In the genomic region with DNA sequence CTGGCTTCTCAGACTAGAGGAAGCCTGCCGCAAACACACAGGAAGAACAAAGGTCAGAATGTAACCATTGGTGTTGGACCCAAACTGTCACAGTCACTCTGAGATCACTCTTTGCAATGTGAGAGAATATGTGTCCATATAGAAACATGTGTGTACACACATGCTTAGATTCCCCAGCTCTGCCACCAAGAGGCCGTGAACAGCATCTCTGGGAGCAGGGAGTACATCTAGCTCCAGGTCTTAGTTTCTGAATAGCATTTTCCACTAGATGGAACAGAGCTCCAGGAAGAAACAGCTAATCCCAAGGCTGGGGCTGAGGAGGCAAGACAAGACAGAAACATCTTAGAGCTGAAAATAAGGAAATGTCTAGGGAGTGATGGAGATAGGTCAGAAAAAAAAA, we compare ENCODE assay signal across 16 mouse cellular contexts.
A peak's percentile ranks its signal among the peaks of the same experiment; 100 is the strongest.
DNase-seq lines count a peak whose midpoint lies in the region; ATAC-seq and TF ChIP-seq lines count a peak whose summit lies in the region.
"Had no signal": no experiment of that assay in that cellular context is flagged by ENCODE, and none has a peak within 500 bp of the region (broad histone marks: within the 10 kb centered on the region; RNA-seq: fewer than 3 reads in every experiment).

No protein-coding gene starts in this region.

- H3K4me2 ChIP-seq in forebrain, embryonic 14.5 days (ENCODE audit: low read length) = no peak overlapping the region
- no peak overlapping the region for H3K4me2 ChIP-seq in forebrain, embryonic 13.5 days
- H3K4me2 ChIP-seq in kidney, postnatal 0 days (ENCODE audit: low read length) = no peak overlapping the region
- H3K4me2 ChIP-seq in midbrain, embryonic 16.5 days (ENCODE audit: low read length) = no peak overlapping the region
- H3K4me2 ChIP-seq in midbrain, embryonic 13.5 days (replicated peaks) = no peak overlapping the region
- H3K4me2 ChIP-seq: heart, embryonic 15.5 days; kidney, embryonic 15.5 days had no signal

- no peaks in the 10 kb centered on the region for H3K27me3 ChIP-seq in forebrain, embryonic 14.5 days (replicated peaks; ENCODE audit: control insufficient read depth, insufficient read depth, low read length)
- H3K27me3 ChIP-seq in forebrain, embryonic 13.5 days = no peaks in the 10 kb centered on the region
- H3K27me3 ChIP-seq in kidney, postnatal 0 days (ENCODE audit: insufficient read depth, low read length) = no peaks in the 10 kb centered on the region
- no peaks in the 10 kb centered on the region for H3K27me3 ChIP-seq in midbrain, embryonic 16.5 days (ENCODE audit: control insufficient read depth, insufficient read depth, low read depth, low read length)
- H3K27me3 ChIP-seq in midbrain, embryonic 13.5 days = no peaks in the 10 kb centered on the region
- H3K27me3 ChIP-seq: heart, embryonic 15.5 days; kidney, embryonic 15.5 days had no signal

- 0 out of 2 replicates have a peak, but pooled peaks cover 5% of the 10 kb centered on the region for H3K36me3 ChIP-seq in forebrain, embryonic 14.5 days (ENCODE audit: control insufficient read depth, insufficient read depth, low read length)
- no peaks in the 10 kb centered on the region; the same call in 1 of the 2 replicates for H3K36me3 ChIP-seq in forebrain, embryonic 13.5 days (ENCODE audit: poor library complexity, severe bottlenecking)
- no peaks in the 10 kb centered on the region for H3K36me3 ChIP-seq in kidney, postnatal 0 days (ENCODE audit: insufficient read depth, low read length)
- H3K36me3 ChIP-seq in midbrain, embryonic 16.5 days (ENCODE audit: control insufficient read depth, insufficient read depth, low read length) = peaks cover 15% of the 10 kb centered on the region
- peaks cover 19% of the 10 kb centered on the region for H3K36me3 ChIP-seq in midbrain, embryonic 13.5 days
- H3K36me3 ChIP-seq: embryonic facial prominence, embryonic 10.5 days; heart, embryonic 15.5 days; kidney, embryonic 15.5 days had no signal

- no peak for ATAC-seq in forebrain, embryonic 14.5 days
- ATAC-seq in forebrain, embryonic 13.5 days = no peak
- no peak for ATAC-seq in kidney, postnatal 0 days (replicated peaks; ENCODE audit: low FRiP score, low read depth)
- ATAC-seq in midbrain, embryonic 16.5 days = no peak
- no peak for ATAC-seq in midbrain, embryonic 13.5 days
- ATAC-seq: CD4-positive, CD25-positive, alpha-beta regulatory T cell, adult 4 months; hindbrain, embryonic 16.5 days had no signal

- TF ChIP-seq CTCF in kidney, postnatal 0 days (IDR thresholded peaks at IDR 0.05; ENCODE audit: low read depth) = no peak; the same call in 1 of the 2 replicates

- 83% methylated on average over 2 of the region's 2 CpGs for WGBS in forebrain, embryonic 14.5 days
- 84% methylated on average over 2 of the region's 2 CpGs for WGBS in forebrain, embryonic 13.5 days
- 65% methylated on average over 2 of the region's 2 CpGs for WGBS in kidney, postnatal 0 days
- WGBS in midbrain, embryonic 16.5 days = 85% methylated on average over 2 of the region's 2 CpGs
- WGBS in midbrain, embryonic 13.5 days = 88% methylated on average over 2 of the region's 2 CpGs

- no peak overlapping the region for H3K9ac ChIP-seq in forebrain, embryonic 14.5 days (ENCODE audit: low read length)
- H3K9ac ChIP-seq in forebrain, embryonic 13.5 days = no peak overlapping the region
- H3K9ac ChIP-seq in kidney, postnatal 0 days (ENCODE audit: low read depth, low read length) = no peak overlapping the region
- no peak overlapping the region for H3K9ac ChIP-seq in midbrain, embryonic 16.5 days (ENCODE audit: low read depth, low read length)
- no peak overlapping the region for H3K9ac ChIP-seq in midbrain, embryonic 13.5 days (replicated peaks)
- H3K9ac ChIP-seq: heart, embryonic 15.5 days; kidney, embryonic 15.5 days had no signal

- no peak overlapping the region for H3K4me3 ChIP-seq in forebrain, embryonic 14.5 days (ENCODE audit: low read depth, low read length)
- no peak overlapping the region for H3K4me3 ChIP-seq in forebrain, embryonic 13.5 days
- no peak overlapping the region for H3K4me3 ChIP-seq in kidney, postnatal 0 days (replicated peaks; ENCODE audit: low read depth, low read length)
- no peak overlapping the region for H3K4me3 ChIP-seq in midbrain, embryonic 16.5 days (ENCODE audit: low read depth, low read length)
- H3K4me3 ChIP-seq in midbrain, embryonic 13.5 days (replicated peaks) = no peak overlapping the region
- H3K4me3 ChIP-seq: embryonic facial prominence, embryonic 10.5 days; heart, embryonic 15.5 days; kidney, embryonic 15.5 days had no signal

- no peak overlapping the region for H3K27ac ChIP-seq in forebrain, embryonic 14.5 days (ENCODE audit: low read depth, low read length)
- no peak overlapping the region for H3K27ac ChIP-seq in forebrain, embryonic 13.5 days
- H3K27ac ChIP-seq in kidney, postnatal 0 days = no peak overlapping the region
- peak overlapping the region; percentile 17; the same call in 1 of the 2 replicates for H3K27ac ChIP-seq in midbrain, embryonic 16.5 days (ENCODE audit: low read length)
- H3K27ac ChIP-seq in midbrain, embryonic 13.5 days = no peak overlapping the region
- H3K27ac ChIP-seq: embryonic facial prominence, embryonic 10.5 days; heart, embryonic 15.5 days; kidney, embryonic 15.5 days had no signal

- peak; percentile 23 for DNase-seq in forebrain, embryonic 14.5 days (ENCODE audit: low spot score)
- peak; percentile 3 for DNase-seq in kidney, postnatal 0 days (ENCODE audit: low spot score)
- DNase-seq in kidney, postnatal 25 days = no peak
- DNase-seq in retina, postnatal 1 day = peak; percentile 45
- DNase-seq: cerebellum, adult 8-10 months; heart, postnatal 36 days; kidney, adult 11 months; lung, postnatal 10 days had no signal

- H3K4me1 ChIP-seq in forebrain, embryonic 14.5 days (ENCODE audit: control insufficient read depth, insufficient read depth, low read length) = no peaks in the 10 kb centered on the region
- H3K4me1 ChIP-seq in forebrain, embryonic 13.5 days = no peaks in the 10 kb centered on the region
- H3K4me1 ChIP-seq in kidney, postnatal 0 days (replicated peaks; ENCODE audit: insufficient read depth, low read length) = no peaks in the 10 kb centered on the region
- H3K4me1 ChIP-seq in midbrain, embryonic 16.5 days (ENCODE audit: control insufficient read depth, insufficient read depth, low read length) = no peaks in the 10 kb centered on the region; the same call in 1 of the 2 replicates
- no peaks in the 10 kb centered on the region for H3K4me1 ChIP-seq in midbrain, embryonic 13.5 days (replicated peaks)
- H3K4me1 ChIP-seq: heart, embryonic 15.5 days; kidney, embryonic 15.5 days had no signal

- no peaks in the 10 kb centered on the region for H3K9me3 ChIP-seq in forebrain, embryonic 14.5 days (replicated peaks; ENCODE audit: control insufficient read depth, low read length)
- H3K9me3 ChIP-seq in forebrain, embryonic 13.5 days (replicated peaks) = no peaks in the 10 kb centered on the region; the same call in 1 of the 2 replicates
- H3K9me3 ChIP-seq in kidney, postnatal 0 days (replicated peaks; ENCODE audit: low read length) = no peaks in the 10 kb centered on the region
- no peaks in the 10 kb centered on the region for H3K9me3 ChIP-seq in midbrain, embryonic 16.5 days (replicated peaks; ENCODE audit: control insufficient read depth, low read length, poor library complexity, severe bottlenecking)
- H3K9me3 ChIP-seq in midbrain, embryonic 13.5 days = no peaks in the 10 kb centered on the region
- H3K9me3 ChIP-seq: embryonic facial prominence, embryonic 10.5 days; heart, embryonic 15.5 days; kidney, embryonic 15.5 days had no signal

Comparison
In these comparisons a context has a peak if more than half of its experiments do, and no peak if none do; other contexts are left out.
1. DNase-seq: peak in forebrain, embryonic 14.5 days (single experiment), kidney, postnatal 0 days (single experiment) and retina, postnatal 1 day (single experiment); none in kidney, postnatal 25 days (0 of 2).